In genomic region chr17:31727230-31727629, GRCm38 (mm10) we compare ENCODE assay signal across 9 mouse cellular contexts. TPM values are rescaled to one million over a fixed set of nuclear protein-coding genes. Genes with fewer than 3 reads are reported as not detected.
DNase-seq lines count a peak whose midpoint lies in the region; ATAC-seq and TF ChIP-seq lines count a peak whose summit lies in the region.
"Had no signal": no experiment of that assay in that cellular context is flagged by ENCODE, and none has a peak within 500 bp of the region (broad histone marks: within the 10 kb centered on the region; RNA-seq: fewer than 3 reads in every experiment).

No protein-coding gene starts in this region.

- peak; percentile 61 for DNase-seq in hindbrain, postnatal 0 days (ENCODE audit: low spot score)
- DNase-seq in hindbrain, embryonic 10.5 days (ENCODE audit: low spot score): no peak
- no peak for DNase-seq in testis, postnatal 10 days (ENCODE audit: low spot score)
- DNase-seq in heart, adult 9 months (ENCODE audit: low spot score in 2 of 2): peak; percentile 27 to 52
- peak; percentile 31 for DNase-seq in testis, postnatal 14 days (ENCODE audit: low spot score)
- no peak for DNase-seq in thymus, postnatal 0 days (ENCODE audit: low spot score)
- DNase-seq in left cerebral cortex, adult 18-20 months (ENCODE audit: low spot score in 2 of 2): no peak

- 42% methylated on average over 4 of the region's 4 CpGs for whole genome bisulfite sequencing in hindbrain, postnatal 0 days
- 63% methylated on average over 4 of the region's 4 CpGs for WGBS in hindbrain, embryonic 10.5 days

- TF ChIP-seq POLR2A in testis, adult 2 months (IDR thresholded peaks at IDR 0.05; ENCODE audit: control insufficient read depth, low read depth, low read length): no peak

- H3K27me3 ChIP-seq in hindbrain, postnatal 0 days (ENCODE audit: insufficient read depth, low read length): no peaks in the 10 kb centered on the region
- 0 out of 2 replicates have a peak, but pooled peaks cover 4% of the 10 kb centered on the region for H3K27me3 ChIP-seq in hindbrain, embryonic 10.5 days (ENCODE audit: insufficient read depth, poor library complexity, severe bottlenecking)
- H3K27me3 ChIP-seq in testis, adult 2 months (ENCODE audit: control insufficient read depth, insufficient read depth, low read length): no peaks in the 10 kb centered on the region

- H3K4me1 ChIP-seq in hindbrain, postnatal 0 days (ENCODE audit: insufficient read depth, low read length): 0 out of 2 replicates have a peak, but pooled peaks cover 8% of the 10 kb centered on the region
- H3K4me1 ChIP-seq in hindbrain, embryonic 10.5 days (replicated peaks): peaks cover 53% of the 10 kb centered on the region
- peaks cover 5% of the 10 kb centered on the region for H3K4me1 ChIP-seq in testis, adult 2 months (ENCODE audit: control insufficient read depth, insufficient read depth, low read length)

- H3K9ac ChIP-seq in hindbrain, postnatal 0 days (replicated peaks; ENCODE audit: low read length): no peak overlapping the region

- no peaks in the 10 kb centered on the region for H3K9me3 ChIP-seq in hindbrain, postnatal 0 days (ENCODE audit: low read length)
- no peaks in the 10 kb centered on the region for H3K9me3 ChIP-seq in hindbrain, embryonic 10.5 days

- H3K36me3 ChIP-seq in hindbrain, postnatal 0 days (ENCODE audit: insufficient read depth, low read length): no peaks in the 10 kb centered on the region
- no peaks in the 10 kb centered on the region for H3K36me3 ChIP-seq in hindbrain, embryonic 10.5 days
- H3K36me3 ChIP-seq in testis, adult 2 months (ENCODE audit: control insufficient read depth, insufficient read depth, low read length): no peaks in the 10 kb centered on the region

- H3K4me2 ChIP-seq in hindbrain, postnatal 0 days (ENCODE audit: low read depth, low read length): no peak overlapping the region

- no peak overlapping the region for H3K27ac ChIP-seq in hindbrain, postnatal 0 days
- H3K27ac ChIP-seq in hindbrain, embryonic 10.5 days: no peak overlapping the region
- no peak overlapping the region for H3K27ac ChIP-seq in testis, adult 2 months (ENCODE audit: control insufficient read depth, insufficient read depth, low read depth, low read length)

- H3K4me3 ChIP-seq in hindbrain, postnatal 0 days (ENCODE audit: low read length): no peak overlapping the region
- H3K4me3 ChIP-seq in hindbrain, embryonic 10.5 days: no peak overlapping the region
- peak overlapping the region; percentile 68 for H3K4me3 ChIP-seq in testis, adult 2 months (ENCODE audit: control insufficient read depth, low read depth, low read length)

- 0 out of 2 replicates have a peak, but pooled peaks have one; percentile 24 for ATAC-seq in hindbrain, postnatal 0 days

- no peak for TF ChIP-seq CTCF in hindbrain, postnatal 0 days (IDR thresholded peaks at IDR 0.05; ENCODE audit: low read depth)
- no peak for TF ChIP-seq CTCF in testis, adult 2 months (IDR thresholded peaks at IDR 0.05; ENCODE audit: control insufficient read depth, insufficient read depth, insufficient replicate concordance, low read depth, low read length)

RNA-seq across cellular contexts. Expression of gene Cryaa, which starts 49.6 kb away (rescaled TPM):
- total RNA-seq in hindbrain, postnatal 0 days (2014; rRNA removed): 0.52 and 0.90 TPM in 2 replicates
- 1.2 TPM in 2 replicates for polyA plus RNA-seq in hindbrain, postnatal 0 days (2015; fragmentation: Nextera tagmentation; extraction: Ambion mirVana)
- polyA plus RNA-seq in hindbrain, embryonic 10.5 days (2016; fragmentation: Nextera tagmentation; extraction: Ambion mirVana): not detected in 2 replicates
- polyA plus RNA-seq in testis, adult 2 months (2012; rRNA removed): not detected in 2 replicates
- 2.3 and 2.8 TPM in 2 replicates for polyA plus RNA-seq in thymus, postnatal 0 days (2015; fragmentation: Nextera tagmentation; extraction: Ambion mirVana)
- total RNA-seq in left cerebral cortex, adult 18-20 months (2021): under 1 TPM in 1 of 2 experiments, not detected in 1; 0.30 TPM
- polyA plus RNA-seq: liver, embryonic 16.5 days had no signal

Comparison
In these comparisons a context has a peak if more than half of its experiments do, and no peak if none do; other contexts are left out.
1. DNase-seq: peak in hindbrain, postnatal 0 days (single experiment), heart, adult 9 months (2 of 2) and testis, postnatal 14 days (single experiment); none in hindbrain, embryonic 10.5 days (single experiment), testis, postnatal 10 days (single experiment), thymus, postnatal 0 days (single experiment) and left cerebral cortex, adult 18-20 months (0 of 2).